Mouse (Mus musculus) hindbrain, embryonic 15.5 days (tissue): ENCODE data around the gene Ldhc. TPM values are rescaled to one million over a fixed set of nuclear protein-coding genes. Genes with fewer than 3 reads are reported as not detected.
"Not testable (repeated sequence)": the region's sequence is repeated elsewhere in the genome, so short reads cannot be mapped to it uniquely, and the experiment has no call there.

Experiments
- ATAC-seq: fragments of 200-750 bp; cut with Nextera tagmentation; 2 replicates; pipeline ENCODE4 v1.8.0; 2017; ENCODE audit warnings: low read depth, moderate number of reproducible peaks, moderate TSS enrichment; ENCODE audit not compliant: low FRiP score
- H3K27ac ChIP-seq: fragments of 300-500 bp; sonication (generic); replicated peaks from 2 replicates; pipeline ENCODE4 v1.5.1; 2015; ENCODE audit warnings: mild to moderate bottlenecking, inconsistent platforms
- H3K27me3 ChIP-seq: fragments of 300-500 bp; sonication (generic); 2 replicates; pipeline ENCODE4 v1.6.1; 2015; ENCODE audit warnings: control low read depth, inconsistent platforms
- H3K36me3 ChIP-seq: fragments of 300-500 bp; sonication (generic); 2 replicates; pipeline ENCODE4 v1.6.1; 2015; ENCODE audit warnings: control low read depth, inconsistent platforms
- H3K4me1 ChIP-seq: fragments of 300-500 bp; sonication (generic); replicated peaks from 2 replicates; pipeline ENCODE4 v1.6.1; 2015; ENCODE audit warnings: control low read depth, inconsistent platforms
- H3K4me2 ChIP-seq: fragments of 300-500 bp; sonication (generic); 2 replicates; pipeline ENCODE4 v1.6.1; 2015; ENCODE audit warnings: moderate library complexity, mild to moderate bottlenecking, inconsistent platforms
- H3K4me3 ChIP-seq: fragments of 300-500 bp; sonication (generic); 2 replicates; pipeline ENCODE4 v1.5.1; 2015; ENCODE audit warnings: mild to moderate bottlenecking, inconsistent platforms
- H3K9ac ChIP-seq: fragments of 300-500 bp; sonication (generic); 2 replicates; pipeline ENCODE4 v1.6.1; 2015; ENCODE audit warnings: inconsistent platforms
- H3K9me3 ChIP-seq: fragments of 300-500 bp; sonication (generic); 2 replicates; pipeline ENCODE4 v1.6.1; 2016; ENCODE audit warnings: control low read depth, inconsistent platforms
- WGBS: fragments of 180-500 bp; shearing (Covaris S2); methylation state at CpG from one replicate; pipeline ENCODE4 v1.1.7; 2015; 5-methylcytosine and 5-hydroxymethylcytosine counted together
- polyA plus RNA-seq: library from polyadenylated mRNA; unstranded; fragments of >200 nt; fragmentation: Nextera tagmentation; extraction: Ambion mirVana; gene quantifications from 2 replicates; pipeline ENCODE4 v1.2.1, GENCODE M21; 2015

Gene Ldhc
- polyA plus RNA-seq: 0.30 and 0.34 TPM in 2 replicates

DNA sequence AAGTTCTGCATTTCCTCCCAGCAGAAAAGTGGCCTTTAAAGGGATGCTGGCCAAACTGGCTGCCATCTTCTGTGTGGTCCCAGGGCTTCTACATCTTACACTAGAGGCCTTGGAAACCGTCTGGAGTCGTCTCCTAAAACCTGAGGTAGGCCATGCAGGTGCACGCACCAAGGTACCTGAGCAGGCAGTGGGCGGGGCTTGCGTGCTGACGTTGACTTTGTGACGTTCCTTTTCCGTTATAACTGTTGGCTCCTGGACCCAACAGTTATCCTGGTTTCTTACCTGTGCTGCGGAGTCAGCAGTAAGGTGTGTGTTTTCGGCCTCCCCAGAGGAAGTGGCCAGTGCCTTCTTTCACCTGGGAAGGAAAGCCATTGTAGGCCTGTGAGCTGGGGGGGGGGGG lies at the start of gene Ldhc:
Gene Ldhc, plus strand, starts transcription at position 208 of the 400 bp plus-strand sequence.
- ATAC-seq: no peak
- Histone ChIP-seq H3K4me3 (no peak within 1 kb of the TSS), H3K9me3 (no peaks in the 10 kb centered on the region), H3K27me3 (no peaks in the 10 kb centered on the region), H3K36me3 (peaks cover 4% of the 10 kb centered on the region; the same call in 1 of the 2 replicates), H3K9ac (no peak within 1 kb of the TSS), H3K27ac (no peak within 1 kb of the TSS), H3K4me2 (no peak within 1 kb of the TSS), H3K4me1 (no peaks in the 10 kb centered on the region)
- WGBS: 29% methylated on average over 10 of the region's 10 CpGs

DNA sequence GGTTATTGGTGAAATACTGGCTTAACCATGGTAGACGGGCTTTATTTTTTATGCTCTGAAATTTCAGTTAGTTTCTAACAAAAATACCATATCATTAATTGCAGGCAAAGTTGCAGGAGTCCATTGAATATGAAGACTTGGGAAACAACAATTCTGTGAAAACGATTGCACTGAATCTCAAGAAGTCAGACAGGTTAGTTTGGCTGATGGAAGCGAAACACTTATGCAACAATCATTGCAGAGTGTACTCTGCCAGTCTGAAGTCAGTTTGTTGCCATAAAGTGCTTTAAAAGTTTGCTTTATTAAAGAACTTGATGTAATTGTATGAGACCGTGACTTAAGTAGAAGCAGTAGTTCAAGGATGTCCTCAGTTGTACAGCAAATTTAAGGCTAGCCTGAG lies 47.0 kb upstream of the Ldhc start:
- H3K4me2 ChIP-seq: no peak overlapping the region
- H3K27ac ChIP-seq: no peak overlapping the region
- H3K27me3 ChIP-seq: no peaks in the 10 kb centered on the region
- H3K36me3 ChIP-seq: peaks cover 85% of the 10 kb centered on the region
- WGBS: 92% methylated on average over 4 of the region's 4 CpGs
- H3K9ac ChIP-seq: no peak overlapping the region
- no peak for ATAC-seq
- no peaks in the 10 kb centered on the region for H3K4me1 ChIP-seq
- H3K9me3 ChIP-seq: no peaks in the 10 kb centered on the region
- no peak overlapping the region for H3K4me3 ChIP-seq

DNA sequence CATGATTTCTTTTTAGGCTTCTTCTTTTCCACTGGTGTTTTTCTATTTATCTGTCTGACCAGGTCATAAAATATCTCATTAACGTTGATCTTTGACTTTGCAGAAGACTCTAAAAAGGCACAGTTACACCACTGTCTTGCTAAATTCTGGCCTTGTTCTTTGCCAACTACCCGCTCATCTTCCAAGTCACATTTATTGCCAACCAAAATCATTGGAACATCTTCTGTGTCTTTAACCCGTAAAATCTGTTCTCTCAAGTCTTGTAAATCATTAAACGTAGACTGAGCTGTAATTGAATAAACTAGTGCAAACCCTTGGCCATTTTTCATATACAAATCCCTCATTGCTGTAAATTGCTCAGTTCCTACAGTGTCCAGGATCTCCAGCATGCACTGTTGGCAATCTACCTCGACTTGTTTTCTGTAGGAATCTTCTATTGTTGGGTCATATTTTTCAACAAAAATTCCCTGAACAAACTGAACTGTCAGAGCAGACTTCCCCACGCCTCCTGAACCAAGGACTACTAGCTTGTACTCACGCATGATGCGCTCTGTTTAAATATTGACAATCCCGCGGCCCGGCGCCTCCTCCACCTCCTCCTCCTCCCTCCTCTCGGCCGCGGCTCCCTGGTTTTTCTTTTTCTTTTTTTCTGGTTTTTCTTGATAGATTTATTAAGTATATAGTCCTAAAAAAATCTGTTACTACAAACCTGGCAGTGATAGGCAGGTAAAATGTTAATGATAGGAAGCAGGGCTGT lies 39.9 kb upstream of the Ldhc start:
- H3K4me3 ChIP-seq, H3K9me3 ChIP-seq, H3K27me3 ChIP-seq, H3K4me1 ChIP-seq, H3K27ac ChIP-seq, H3K9ac ChIP-seq, H3K4me2 ChIP-seq, ATAC-seq: not testable (repeated sequence)
- 91% methylated on average over 15 of the region's 15 CpGs for WGBS
- peaks cover 67% of the 10 kb centered on the region for H3K36me3 ChIP-seq

DNA sequence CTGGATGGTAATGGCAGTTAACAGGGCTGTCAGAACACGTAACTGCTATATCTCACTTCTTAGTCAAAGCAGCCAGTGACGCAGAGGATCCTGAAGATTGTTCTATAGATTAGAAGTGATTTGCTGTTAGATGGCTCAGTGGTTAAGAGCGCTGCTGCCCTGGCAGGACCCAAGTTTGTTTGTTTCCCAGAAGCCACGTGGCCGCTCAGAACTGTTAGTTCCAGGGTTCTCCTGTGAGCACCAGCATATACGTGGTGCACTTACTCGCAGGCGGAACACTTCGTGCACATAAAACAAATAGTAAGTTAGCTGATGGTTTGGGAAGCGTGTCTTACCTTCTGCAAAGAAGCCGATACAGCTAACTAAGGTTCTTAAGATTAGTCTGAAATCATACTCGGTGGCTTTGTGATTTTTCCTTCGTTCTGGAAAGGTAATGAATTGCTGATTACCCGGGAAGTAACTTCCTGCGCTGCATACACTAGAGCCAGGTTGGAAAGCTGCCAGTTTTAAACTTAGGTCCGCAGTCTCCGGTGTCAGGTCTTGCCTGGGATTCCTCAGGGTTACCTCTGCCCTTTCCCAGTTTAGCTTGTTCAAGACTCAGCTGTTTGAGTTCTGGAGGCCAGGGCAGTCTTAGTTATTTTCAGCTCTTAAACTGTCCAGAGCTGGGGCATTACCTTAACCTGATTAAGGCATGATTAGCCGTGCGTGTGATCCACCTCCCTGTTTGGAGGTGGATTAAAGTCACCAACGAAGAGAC lies 33.8 kb upstream of the Ldhc start:
- Histone ChIP-seq H3K36me3 (peaks cover 15% of the 10 kb centered on the region), H3K27me3 (no peaks in the 10 kb centered on the region), H3K4me2 (no peak overlapping the region), H3K27ac (no peak overlapping the region), H3K9me3 (no peaks in the 10 kb centered on the region), H3K4me1 (no peaks in the 10 kb centered on the region), H3K9ac (no peak overlapping the region), H3K4me3 (no peak overlapping the region)
- 81% methylated on average over 20 of the region's 20 CpGs for WGBS
- ATAC-seq: no peak

DNA sequence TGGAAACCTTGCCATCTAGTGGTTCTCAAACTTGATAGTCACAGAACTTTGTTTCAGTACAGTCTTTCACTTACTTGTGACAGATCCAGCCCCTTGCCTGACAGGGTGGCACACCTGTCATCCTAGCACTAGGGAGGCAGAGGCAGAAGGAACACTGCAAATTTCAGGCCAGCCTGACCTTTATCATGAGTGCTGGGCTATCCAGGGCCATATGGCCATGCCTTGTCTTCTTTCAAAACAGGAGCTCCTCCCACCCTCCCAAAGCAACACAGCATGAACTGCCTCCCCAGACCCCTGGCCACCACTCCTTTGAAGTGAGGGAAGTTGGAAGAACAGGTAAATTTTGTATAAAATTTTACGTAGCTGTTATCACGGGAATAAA lies 33.2 kb upstream of the Ldhc start:
- peaks cover 10% of the 10 kb centered on the region for H3K36me3 ChIP-seq
- WGBS: 89% methylated on average over 2 of the region's 2 CpGs
- no peak for ATAC-seq
- H3K9me3 ChIP-seq: no peaks in the 10 kb centered on the region
- no peak overlapping the region for H3K4me2 ChIP-seq
- H3K4me1 ChIP-seq: no peaks in the 10 kb centered on the region
- no peak overlapping the region for H3K27ac ChIP-seq
- no peak overlapping the region for H3K9ac ChIP-seq
- no peaks in the 10 kb centered on the region for H3K27me3 ChIP-seq
- no peak overlapping the region for H3K4me3 ChIP-seq

DNA sequence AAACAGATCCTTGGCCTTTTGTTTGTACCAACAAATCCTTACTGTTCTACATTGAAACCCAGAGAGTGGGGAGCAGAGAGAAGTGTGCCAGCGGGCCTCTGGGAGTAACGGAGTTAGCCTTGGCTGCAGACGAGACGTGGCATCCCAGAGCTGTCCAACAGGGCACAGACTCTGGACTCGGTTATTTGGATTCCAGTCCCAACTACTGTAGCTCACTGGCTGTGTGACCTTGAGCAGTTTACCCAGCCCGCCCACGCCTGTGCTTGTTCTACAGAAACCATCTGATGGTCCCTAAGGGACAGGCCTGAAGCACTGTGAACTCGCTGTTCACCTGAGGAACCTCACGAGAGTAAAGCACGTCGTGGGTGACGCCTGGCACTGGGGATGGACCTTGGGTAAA lies 31.1 kb upstream of the Ldhc start:
- Histone ChIP-seq H3K4me3 (no peak overlapping the region), H3K9ac (no peak overlapping the region), H3K9me3 (no peaks in the 10 kb centered on the region), H3K27me3 (no peaks in the 10 kb centered on the region), H3K27ac (no peak overlapping the region), H3K4me2 (no peak overlapping the region), H3K4me1 (no peaks in the 10 kb centered on the region), H3K36me3 (no peaks in the 10 kb centered on the region)
- ATAC-seq: no peak
- WGBS: 90% methylated on average over 12 of the region's 12 CpGs

DNA sequence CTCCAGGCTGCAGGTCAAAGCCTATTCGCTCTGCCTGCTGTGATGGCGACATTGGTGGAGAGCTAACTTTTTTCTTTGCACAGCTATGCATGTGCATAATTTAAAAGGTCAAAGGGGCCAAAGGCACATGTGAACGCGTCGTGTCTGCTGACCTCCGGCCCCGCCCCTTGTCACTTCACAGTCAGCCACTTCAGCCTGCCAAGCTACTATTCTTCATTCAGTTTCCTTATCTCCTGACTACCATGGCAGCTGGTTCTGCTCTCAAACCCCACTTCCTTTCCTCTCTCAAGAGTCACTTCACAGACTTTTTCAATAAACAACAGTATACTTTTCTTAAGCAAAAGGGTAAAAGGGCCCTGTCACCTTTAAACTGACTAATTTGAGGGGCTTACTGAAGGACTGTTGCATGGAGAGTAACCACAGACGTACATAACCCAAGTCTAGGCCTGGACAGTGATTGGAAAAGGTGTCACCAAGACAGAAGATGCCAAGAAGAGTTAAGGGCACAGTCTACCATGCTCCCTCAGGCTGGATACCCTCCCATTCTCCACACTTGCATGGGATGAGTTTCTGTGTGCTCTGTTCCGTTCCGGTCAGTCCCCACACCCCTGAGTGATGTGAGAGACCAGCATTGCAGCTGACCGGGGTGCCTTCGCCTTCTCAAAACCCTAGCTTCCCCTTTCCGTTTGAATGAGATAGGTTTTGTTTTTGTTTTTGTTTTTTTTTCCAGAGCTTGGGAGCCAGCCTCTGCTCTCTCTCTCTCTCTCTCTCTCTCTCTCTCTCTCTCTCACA lies 30.0 kb upstream of the Ldhc start:
- no peak overlapping the region for H3K27ac ChIP-seq
- H3K9me3 ChIP-seq: no peaks in the 10 kb centered on the region
- H3K4me1 ChIP-seq: peaks cover 6% of the 10 kb centered on the region
- no peak overlapping the region for H3K4me2 ChIP-seq
- no peaks in the 10 kb centered on the region for H3K36me3 ChIP-seq
- ATAC-seq: no peak
- 61% methylated on average over 13 of the region's 13 CpGs for WGBS
- no peak overlapping the region for H3K9ac ChIP-seq
- no peaks in the 10 kb centered on the region for H3K27me3 ChIP-seq
- H3K4me3 ChIP-seq: no peak overlapping the region

DNA sequence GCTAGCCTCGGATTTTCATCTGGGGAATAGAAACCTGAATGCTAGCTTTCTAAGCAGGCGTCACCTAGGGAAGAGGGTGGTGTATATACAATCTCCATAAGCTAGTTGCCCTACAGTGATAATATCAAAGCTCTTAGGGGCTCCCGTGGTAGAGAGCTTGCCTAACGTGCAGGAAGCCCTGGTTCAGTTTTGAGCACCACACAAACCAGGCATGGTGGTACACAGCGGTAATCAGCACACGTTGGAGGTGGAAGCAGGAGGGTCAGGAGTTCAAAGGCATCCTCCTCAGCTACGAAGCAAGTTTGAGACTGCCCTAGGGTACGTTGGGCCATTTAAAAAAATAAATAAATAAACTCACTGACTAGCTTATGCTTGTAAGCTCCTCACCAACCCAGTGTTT lies 29.3 kb upstream of the Ldhc start:
- no peak overlapping the region for H3K9ac ChIP-seq
- no peaks in the 10 kb centered on the region for H3K36me3 ChIP-seq
- H3K9me3 ChIP-seq: no peaks in the 10 kb centered on the region
- 86% methylated on average over 8 of the region's 8 CpGs for WGBS
- H3K27ac ChIP-seq: no peak overlapping the region
- H3K4me2 ChIP-seq: no peak overlapping the region
- H3K27me3 ChIP-seq: no peaks in the 10 kb centered on the region
- ATAC-seq: no peak
- no peak overlapping the region for H3K4me3 ChIP-seq
- peaks cover 6% of the 10 kb centered on the region for H3K4me1 ChIP-seq

DNA sequence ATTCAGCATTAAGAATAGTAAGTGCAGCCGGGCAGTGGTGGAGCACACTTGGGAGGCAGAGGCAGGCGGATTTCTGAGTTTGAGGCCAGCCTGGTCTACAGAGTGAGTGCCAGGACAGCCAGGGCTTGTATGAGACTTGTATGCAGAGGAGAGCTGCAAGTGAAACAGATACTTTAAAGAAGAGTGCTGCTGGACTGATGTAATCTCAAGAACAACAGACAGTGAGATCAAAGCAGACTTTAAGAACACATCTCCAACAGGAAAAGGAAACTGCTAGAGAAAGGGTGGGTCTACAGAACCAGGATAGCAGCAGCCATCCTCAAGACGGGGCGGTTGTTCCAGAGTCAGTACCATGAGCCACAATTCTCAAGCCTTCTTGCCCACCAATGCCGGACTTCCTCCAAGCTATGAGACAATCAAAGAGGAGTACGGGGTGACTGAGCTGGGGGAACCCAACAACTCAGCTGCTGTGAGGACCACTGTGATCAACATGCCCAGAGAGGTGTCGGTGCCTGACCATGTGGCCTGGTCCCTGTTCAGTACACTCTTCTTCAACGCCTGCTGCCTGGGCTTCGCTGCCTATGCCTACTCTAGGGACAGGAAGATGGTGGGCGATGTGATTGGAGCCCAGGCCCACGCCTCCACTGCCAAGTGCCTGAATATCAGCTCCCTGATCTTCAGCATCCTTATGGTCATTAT lies 28.7 kb upstream of the Ldhc start:
- H3K9me3 ChIP-seq, H3K36me3 ChIP-seq, H3K4me2 ChIP-seq, H3K27me3 ChIP-seq, ATAC-seq, H3K4me3 ChIP-seq, H3K9ac ChIP-seq, H3K4me1 ChIP-seq, H3K27ac ChIP-seq: not testable (repeated sequence)
- 96% methylated on average over 11 of the region's 11 CpGs for WGBS

DNA sequence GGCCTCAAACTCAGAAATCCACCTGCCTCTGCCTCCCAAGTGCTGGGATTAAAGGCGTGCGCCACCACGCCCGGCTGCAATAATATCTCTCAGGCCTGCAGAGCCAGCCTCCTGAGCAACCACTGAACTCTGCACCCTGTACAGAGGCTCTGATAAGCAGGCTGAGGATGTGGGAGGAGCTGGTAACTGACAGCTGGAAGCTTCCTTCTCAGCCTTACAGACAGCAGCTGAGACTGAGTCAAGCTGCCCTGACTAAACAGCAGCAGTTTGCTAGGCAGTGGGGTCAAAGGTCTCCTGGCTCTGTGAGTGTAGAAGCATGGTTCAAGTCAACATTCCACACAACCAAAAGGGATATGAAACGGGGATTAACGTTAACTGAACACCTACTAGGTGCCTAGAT lies 27.7 kb upstream of the Ldhc start:
- no peak for ATAC-seq
- no peak overlapping the region for H3K9ac ChIP-seq
- no peak overlapping the region for H3K4me2 ChIP-seq
- H3K27ac ChIP-seq: no peak overlapping the region
- H3K27me3 ChIP-seq: no peaks in the 10 kb centered on the region
- WGBS: 82% methylated on average over 6 of the region's 6 CpGs
- peaks cover 11% of the 10 kb centered on the region for H3K4me1 ChIP-seq
- H3K4me3 ChIP-seq: no peak overlapping the region
- no peaks in the 10 kb centered on the region for H3K9me3 ChIP-seq
- no peaks in the 10 kb centered on the region for H3K36me3 ChIP-seq

DNA sequence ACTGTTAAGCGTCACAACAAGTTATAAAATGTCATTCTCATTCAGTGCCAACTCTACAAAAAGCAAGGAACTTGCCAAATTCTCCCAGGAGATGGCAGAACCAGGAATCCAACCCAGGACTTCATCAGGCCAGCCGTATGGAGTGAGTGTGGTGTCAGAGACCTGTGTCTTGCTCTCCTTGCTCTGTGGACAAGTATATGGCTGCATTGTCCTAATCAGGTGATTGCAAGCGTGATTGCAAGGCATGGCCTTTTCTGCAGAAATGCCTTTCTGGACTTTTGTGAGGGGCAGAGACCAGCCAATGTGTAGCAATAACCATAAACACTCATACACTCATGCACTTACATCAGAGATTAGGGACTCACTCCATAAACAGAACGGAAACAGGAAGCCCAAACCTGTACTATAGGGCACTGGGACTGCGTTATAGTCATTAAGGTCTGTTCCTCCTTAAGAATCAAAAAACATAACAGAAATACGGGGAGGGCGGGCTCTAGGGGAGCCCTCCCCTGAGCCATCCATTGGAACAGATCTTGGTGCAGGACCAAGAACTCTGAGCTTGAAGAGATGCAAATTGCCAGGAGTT lies 27.2 kb upstream of the Ldhc start:
- ATAC-seq: no peak
- Histone ChIP-seq H3K4me3 (no peak overlapping the region), H3K36me3 (no peaks in the 10 kb centered on the region), H3K4me1 (peaks cover 16% of the 10 kb centered on the region), H3K27me3 (no peaks in the 10 kb centered on the region), H3K4me2 (no peak overlapping the region), H3K9me3 (no peaks in the 10 kb centered on the region), H3K9ac (no peak overlapping the region), H3K27ac (no peak overlapping the region)
- WGBS: 93% methylated on average over 7 of the region's 7 CpGs
